Mouse (Mus musculus) liver, adult 2 months (tissue): ENCODE results near the gene Sgcd.

Source experiments
- CTCF ChIP-seq: fragments of 200-500 bp; IDR thresholded peaks from 2 replicates; pipeline ENCODE4 v1.5.1; 2011; ENCODE audit warnings: low read depth, low read length, control low read depth
- POLR2A ChIP-seq: fragments of 200-500 bp; IDR thresholded peaks from 2 replicates; pipeline ENCODE4 v1.6.1; 2011; ENCODE audit warnings: low read length, control low read depth; ENCODE audit not compliant: insufficient read depth; ENCODE audit errors: extremely low read depth

GRCm38 (mm10) chr11:47032318-47032717 is 956.5 kb downstream of the Sgcd start:
- TF ChIP-seq CTCF (no peak), POLR2A (no peak)
